Mouse (Mus musculus) CH12.LX (cell line): ENCODE measurements around the gene Rasgef1a. TPM values are rescaled to one million over a fixed set of nuclear protein-coding genes. Genes with fewer than 3 reads are reported as not detected.

Experiments
- DNase-seq: peaks from one replicate; pipeline ENCODE4 v3.0.0-alpha.2; 2013; ENCODE audit errors: extremely low read depth
- H3K27ac ChIP-seq: 2 replicates; pipeline ENCODE4 v1.5.1; 2012; ENCODE audit warnings: low read depth, mild to moderate bottlenecking, control low read depth, moderate library complexity; ENCODE audit not compliant: insufficient read depth
- H3K27me3 ChIP-seq: replicated peaks from 2 replicates; pipeline ENCODE3; 2012; ENCODE audit warnings: inconsistent platforms
- H3K36me3 ChIP-seq, 2 experiments: replicated peaks in 1 of 2; 2 replicates each; pipeline versions ENCODE3 to v1.6.1; 2012; ENCODE audit warnings: inconsistent platforms in 1 of 2, low read length in 1 of 2, mild to moderate bottlenecking in 1 of 2, mixed read lengths in 1 of 2, moderate library complexity in 1 of 2; ENCODE audit not compliant: control insufficient read depth in 1 of 2, insufficient read depth in 1 of 2
- H3K4me1 ChIP-seq, 2 experiments: 2 replicates each; pipeline ENCODE4 v1.6.1; 2012; ENCODE audit warnings: inconsistent platforms in 1 of 2, moderate library complexity in 1 of 2; ENCODE audit not compliant: insufficient read depth in 2 of 2, control insufficient read depth in 1 of 2
- H3K4me2 ChIP-seq: 2 replicates; pipeline ENCODE4 v1.6.1; 2012; ENCODE audit warnings: low read depth, mild to moderate bottlenecking, control low read depth; ENCODE audit not compliant: poor library complexity, insufficient read depth, severe bottlenecking
- H3K4me3 ChIP-seq, 3 experiments: fragments of 150-350 bp in 1 of 3; sonication (generic) in 1 of 3; replicated peaks in 1 of 3; 2 replicates each; pipeline versions ENCODE3 to v1.5.1; 2011 to 2012; ENCODE audit warnings: low read depth in 2 of 3, low read length in 2 of 3, mild to moderate bottlenecking in 2 of 3, moderate library complexity in 2 of 3, control low read depth in 1 of 3, improper control_type of control experiment in 1 of 3, inconsistent platforms in 1 of 3, mixed read lengths in 1 of 3; ENCODE audit not compliant: poor library complexity in 1 of 3
- H3K79me2 ChIP-seq: replicated peaks from 2 replicates; pipeline ENCODE4 v1.6.1; 2012; ENCODE audit warnings: mild to moderate bottlenecking, moderate library complexity; ENCODE audit not compliant: control insufficient read depth, poor library complexity, insufficient read depth, severe bottlenecking; ENCODE audit errors: extremely low read depth
- H3K9ac ChIP-seq: 2 replicates; pipeline ENCODE4 v1.6.1; 2012; ENCODE audit warnings: low read depth, mild to moderate bottlenecking, control low read depth, moderate library complexity; ENCODE audit not compliant: insufficient read depth
- H3K9me3 ChIP-seq: replicated peaks from 2 replicates; pipeline ENCODE3; 2012; ENCODE audit warnings: low read length, inconsistent platforms, mixed read lengths
- CTCF ChIP-seq, 2 experiments: IDR thresholded peaks in 1 of 2; conservative IDR thresholded peaks in 1 of 2; 2 replicates each; pipeline ENCODE4 v1.5.1; 2011 to 2012; ENCODE audit warnings: low read depth in 2 of 2, low read length in 2 of 2, improper control_type of control experiment in 1 of 2, inconsistent platforms in 1 of 2, mild to moderate bottlenecking in 1 of 2, moderate library complexity in 1 of 2
- ETS1 ChIP-seq: conservative IDR thresholded peaks from 2 replicates; pipeline ENCODE4 v1.6.1; 2012; ENCODE audit warnings: low read depth, mild to moderate bottlenecking, inconsistent platforms, low read length, improper control_type of control experiment, moderate library complexity
- HCFC1 ChIP-seq: IDR thresholded peaks from 2 replicates; pipeline ENCODE4 v1.6.1; 2012; ENCODE audit warnings: low read depth, mild to moderate bottlenecking, inconsistent platforms, low read length, improper control_type of control experiment
- JUND ChIP-seq: conservative IDR thresholded peaks from 2 replicates; pipeline ENCODE4 v1.6.1; 2011; ENCODE audit warnings: low read depth, low read length, improper control_type of control experiment
- MAFK ChIP-seq: IDR thresholded peaks from 2 replicates; pipeline ENCODE4 v1.6.1; 2011; ENCODE audit warnings: low read length, improper control_type of control experiment; ENCODE audit not compliant: insufficient replicate concordance
- MAX ChIP-seq: IDR thresholded peaks from 2 replicates; pipeline ENCODE4 v1.6.1; 2011; ENCODE audit warnings: low read length, improper control_type of control experiment
- MXI1 ChIP-seq: IDR thresholded peaks from 2 replicates; pipeline ENCODE4 v1.6.1; 2011; ENCODE audit warnings: mild to moderate bottlenecking, low read depth, low read length, improper control_type of control experiment
- MYC ChIP-seq: IDR thresholded peaks from 2 replicates; pipeline ENCODE4 v1.6.1; 2011; ENCODE audit warnings: low read depth, mild to moderate bottlenecking, improper control_type of control experiment, low read length
- RAD21 ChIP-seq: IDR thresholded peaks from 2 replicates; pipeline ENCODE4 v1.6.1; 2011; ENCODE audit warnings: low read depth, mild to moderate bottlenecking, low read length, improper control_type of control experiment, moderate library complexity
- SMC3 ChIP-seq: IDR thresholded peaks from 2 replicates; pipeline ENCODE4 v1.6.1; 2011; ENCODE audit warnings: low read depth, low read length, improper control_type of control experiment
- TCF12 ChIP-seq: IDR thresholded peaks from 2 replicates; pipeline ENCODE4 v1.6.1; 2014; ENCODE audit warnings: low read depth, mild to moderate bottlenecking, inconsistent platforms, low read length, improper control_type of control experiment
- USF1 ChIP-seq: IDR thresholded peaks from 2 replicates; pipeline ENCODE4 v1.6.1; 2014; ENCODE audit warnings: low read depth, mild to moderate bottlenecking, inconsistent platforms, low read length, improper control_type of control experiment
- ZNF384 ChIP-seq: IDR thresholded peaks from 2 replicates; pipeline ENCODE4 v1.6.1; 2012; ENCODE audit warnings: low read depth, low read length, improper control_type of control experiment, inconsistent platforms
- dilution Hi-C: fragments of 300-500 bp; cut with MboI; formaldehyde crosslinking; loops from 2 replicates; pipeline ENCODE4 v1.14.3; 2020; ENCODE audit warnings: low sequenced_read_pairs; ENCODE audit not compliant: extremely low pct_unique_long_range_greater_than_20kb, extremely low pct_ligation_motif_present
- in situ Hi-C: fragments of 300-500 bp; cut with MboI; formaldehyde crosslinking; loops from 3 replicates; pipeline ENCODE4 v1.14.3; 2019; ENCODE audit warnings: low sequenced_read_pairs, low pct_ligation_motif_present, low pct_unique_long_range_greater_than_20kb, mixed read lengths
- polyA plus RNA-seq: library from polyadenylated mRNA; unstranded; fragments of >175 nt; gene quantifications from 2 replicates; pipeline ENCODE4 v1.2.1, GENCODE M21; 2012; ENCODE audit warnings: low read depth; ENCODE audit not compliant: insufficient read length
- total RNA-seq, 2 experiments: library from RNA; depleted of rRNA; stranded (reverse); fragments of 300-350 nt in 1 of 2; fragments of >200 nt in 1 of 2; gene quantifications; 2 replicates each; pipeline ENCODE4 v1.2.3; 2012 to 2014

Rasgef1a gene
- total and polyA plus RNA-seq, 3 experiments, result 0.13 TPM; not detected in 2

DNA sequence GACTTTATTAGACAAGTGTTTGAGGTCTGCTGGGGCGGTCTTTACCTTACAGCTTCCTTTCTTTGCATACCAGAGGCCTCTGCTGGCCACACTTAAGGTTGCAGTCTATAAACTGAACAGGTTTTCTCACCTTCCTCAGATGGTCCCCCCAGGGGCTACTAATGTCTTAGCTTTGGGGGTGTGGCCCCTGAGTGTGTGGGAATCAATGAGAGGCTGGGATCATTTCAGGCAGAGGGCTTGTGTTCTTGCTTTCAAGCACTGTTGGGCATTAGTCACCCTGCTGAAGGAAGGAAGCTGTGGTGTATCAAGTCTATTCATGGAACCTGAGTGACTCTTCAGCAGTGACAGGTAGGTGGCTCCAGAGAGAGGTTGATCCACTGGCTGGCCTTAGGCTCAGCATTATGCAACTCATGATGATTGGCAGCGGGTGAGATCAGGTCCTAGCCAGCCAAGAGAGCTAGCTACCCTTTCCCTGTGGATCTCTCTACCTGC lies 88.1 kb downstream of the Rasgef1a start:
- peak; percentile 22 for DNase-seq
- Histone ChIP-seq H3K4me3 (no peak overlapping the region), H3K9ac (no peak overlapping the region), H3K36me3 (no peaks in the 10 kb centered on the region), H3K27me3 (peaks cover 36% of the 10 kb centered on the region), H3K4me2 (no peak overlapping the region), H3K4me1 (no peaks in the 10 kb centered on the region), H3K27ac (no peak overlapping the region), H3K9me3 (peaks cover 5% of the 10 kb centered on the region), H3K79me2 (no peaks in the 10 kb centered on the region)
- peak in 1 of 2 experiments; percentile 68; a peak in 2 of 4 replicates for TF ChIP-seq CTCF (conservative IDR thresholded peaks at IDR 0.05 in 1 of 2, IDR thresholded peaks at IDR 0.05 in 1 of 2; ENCODE audit: low read depth in 2 of 2, low read length in 2 of 2)
- no peak for TF ChIP-seq MXI1
- TF ChIP-seq MYC, result no peak
- TF ChIP-seq SMC3, result peak; percentile 47
- no peak for TF ChIP-seq JUND
- TF ChIP-seq RAD21, result peak; percentile 59
- TF ChIP-seq ETS1, result no peak
- dilution Hi-C loops (no loop called here), in situ Hi-C loops (no loop called here)

DNA sequence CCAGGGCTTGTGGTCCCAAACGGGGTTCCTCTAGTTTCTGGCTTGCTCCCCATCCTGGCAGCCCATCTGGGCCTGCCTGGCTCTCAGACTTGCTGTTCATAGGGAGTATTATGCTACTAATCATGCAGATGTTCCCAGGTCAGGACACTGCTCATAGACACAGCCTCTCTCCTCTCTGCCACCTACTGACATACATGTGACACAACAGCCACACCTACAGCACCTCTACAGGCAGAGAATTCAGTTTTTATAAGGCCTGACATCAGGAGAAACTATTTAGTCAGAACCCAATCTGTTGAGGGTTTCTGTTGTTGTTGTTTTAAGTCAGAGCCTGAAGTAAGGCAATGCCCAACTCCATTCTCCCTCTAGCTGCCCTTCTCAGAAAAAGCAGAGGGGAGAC lies 100.6 kb downstream of the Rasgef1a start:
- Histone ChIP-seq H3K9ac (no peak overlapping the region), H3K27ac (no peak overlapping the region), H3K4me2 (no peak overlapping the region), H3K36me3 (peaks cover 2 to 16% of the 10 kb centered on the region in 2 experiments), H3K27me3 (no peaks in the 10 kb centered on the region), H3K9me3 (no peaks in the 10 kb centered on the region), H3K4me1 (no peaks in the 10 kb centered on the region), H3K79me2 (no peaks in the 10 kb centered on the region), H3K4me3 (no peak overlapping the region)
- TF ChIP-seq TCF12 (no peak), CTCF (conservative IDR thresholded peaks at IDR 0.05 in 1 of 2, IDR thresholded peaks at IDR 0.05 in 1 of 2; ENCODE audit: low read depth in 2 of 2, low read length in 2 of 2) (peak; percentile 6 to 60; a peak in 2 of 4 replicates), ETS1 (no peak), ZNF384 (no peak), USF1 (no peak)
- dilution Hi-C loops (no loop called here), in situ Hi-C loops (no loop called here)
- peak; percentile 5 for DNase-seq

DNA sequence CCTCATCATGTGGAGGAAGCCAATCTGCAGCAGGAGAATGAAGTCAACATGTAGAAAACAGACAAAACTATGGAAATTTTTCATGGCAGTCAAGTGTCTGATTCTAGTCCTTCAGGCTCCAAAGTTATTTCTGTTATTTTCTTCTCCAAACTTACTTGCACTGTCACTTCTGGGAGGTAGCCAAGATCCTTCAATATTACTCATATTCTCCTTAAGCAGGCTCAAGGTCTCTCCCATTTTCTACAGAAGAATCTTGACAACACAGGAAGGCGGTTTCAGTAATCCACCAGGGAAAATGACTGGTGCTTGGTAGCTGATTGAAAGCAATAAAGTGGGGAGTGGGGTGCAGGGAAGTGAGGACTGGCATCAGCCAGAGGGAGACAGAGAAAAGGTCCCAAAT lies 111.5 kb downstream of the Rasgef1a start:
- Histone ChIP-seq H3K9me3 (no peaks in the 10 kb centered on the region), H3K9ac (no peak overlapping the region), H3K4me1 (no peaks in the 10 kb centered on the region), H3K27ac (no peak overlapping the region), H3K27me3 (no peaks in the 10 kb centered on the region), H3K36me3 (peaks cover 2 to 13% of the 10 kb centered on the region in 2 experiments), H3K79me2 (no peaks in the 10 kb centered on the region), H3K4me2 (no peak overlapping the region), H3K4me3 (no peak overlapping the region)
- TF ChIP-seq HCFC1 (no peak), MAFK (no peak), ETS1 (no peak), MAX (no peak)
- DNase-seq, result no peak
- in situ Hi-C loops (no loop called here), dilution Hi-C loops (no loop called here)
